Mouse (Mus musculus): ENCODE results near the gene RPS10-NUDT3. TPM values are rescaled to one million over a fixed set of nuclear protein-coding genes. Genes with fewer than 3 reads are reported as not detected.

Gene RPS10-NUDT3
- total RNA-seq, 1 experiment = not detected

GRCm38 (mm10) chr17:27541261-27541660 is 93.8 kb downstream of the RPS10-NUDT3 start:
- H3K9ac ChIP-seq (ENCODE audit: insufficient read depth, low read depth, low read length, poor library complexity, severe bottlenecking) = no peak overlapping the region
- no peaks in the 10 kb centered on the region for H3K36me3 ChIP-seq (ENCODE audit: control insufficient read depth, insufficient read depth, low read length, poor library complexity, severe bottlenecking)
- H3K27ac ChIP-seq (ENCODE audit: insufficient read depth, low read depth, low read length, poor library complexity, severe bottlenecking) = no peak overlapping the region
- peaks cover 0 to 12% of the 10 kb centered on the region in 2 experiments; a peak in 1 of 4 replicates for H3K4me1 ChIP-seq (ENCODE audit: control insufficient read depth in 2 of 2, insufficient read depth in 2 of 2, low read length in 2 of 2, poor library complexity in 1 of 2)
- DNase-seq (ENCODE audit: low read depth, low spot score) = no peak
- TF ChIP-seq MAFK (IDR thresholded peaks at IDR 0.05; ENCODE audit: insufficient read depth, low read depth, low read length) (no peak), HCFC1 (IDR thresholded peaks at IDR 0.05; ENCODE audit: borderline replicate concordance, insufficient read depth, low read length) (peak; percentile 88)
- no peak overlapping the region for H3K4me3 ChIP-seq (ENCODE audit: insufficient read depth in 1 of 2, low read depth in 1 of 2, low read length in 2 of 2, poor library complexity in 1 of 2, severe bottlenecking in 1 of 2)
- H3K9me3 ChIP-seq (ENCODE audit: control insufficient read depth, insufficient read depth, low read depth, low read length) = no peaks in the 10 kb centered on the region
- in situ Hi-C loops (cut with MboI; ENCODE audit: low sequenced_read_pairs in 2 of 2, unreplicated experiment in 2 of 2) = no loop called here

- Histone ChIP-seq H3K9me3 (ENCODE audit: control insufficient read depth, insufficient read depth, low read depth, low read length) (peaks cover 9% of the 10 kb centered on the region; the same call in 1 of the 2 replicates), H3K9ac (ENCODE audit: insufficient read depth, low read depth, low read length, poor library complexity, severe bottlenecking) (no peak overlapping the region), H3K4me3 (ENCODE audit: insufficient read depth in 1 of 2, low read depth in 1 of 2, low read length in 2 of 2, poor library complexity in 1 of 2, severe bottlenecking in 1 of 2) (peak overlapping the region; percentile 21 to 22; a peak in 2 of 4 replicates), H3K36me3 (ENCODE audit: control insufficient read depth, insufficient read depth, low read length, poor library complexity, severe bottlenecking) (no peaks in the 10 kb centered on the region), H3K4me1 (ENCODE audit: control insufficient read depth in 2 of 2, insufficient read depth in 2 of 2, low read length in 2 of 2, poor library complexity in 1 of 2) (no peaks in the 10 kb centered on the region), H3K27ac (ENCODE audit: insufficient read depth, low read depth, low read length, poor library complexity, severe bottlenecking) (no peak overlapping the region)
- TF ChIP-seq ZC3H11A (IDR thresholded peaks at IDR 0.05; ENCODE audit: borderline replicate concordance, low read depth, low read length) (peak; percentile 93; the same call in 1 of the 2 replicates), ZNF384 (IDR thresholded peaks at IDR 0.05; ENCODE audit: low read depth, low read length) (no peak)
- in situ Hi-C loops (cut with MboI; ENCODE audit: low sequenced_read_pairs in 2 of 2, unreplicated experiment in 2 of 2) = no loop called here
- DNase-seq (ENCODE audit: low read depth, low spot score) = peak; percentile 87
These were observed 100.3 kb downstream of the RPS10-NUDT3 start for GRCm38 (mm10) chr17:27534718-27535117.

- Histone ChIP-seq H3K9me3 (ENCODE audit: control insufficient read depth, insufficient read depth, low read depth, low read length) (peaks cover 9% of the 10 kb centered on the region; the same call in 1 of the 2 replicates), H3K36me3 (ENCODE audit: control insufficient read depth, insufficient read depth, low read length, poor library complexity, severe bottlenecking) (no peaks in the 10 kb centered on the region), H3K27ac (ENCODE audit: insufficient read depth, low read depth, low read length, poor library complexity, severe bottlenecking) (no peak overlapping the region), H3K9ac (ENCODE audit: insufficient read depth, low read depth, low read length, poor library complexity, severe bottlenecking) (no peak overlapping the region), H3K4me1 (ENCODE audit: control insufficient read depth in 2 of 2, insufficient read depth in 2 of 2, low read length in 2 of 2, poor library complexity in 1 of 2) (0 out of 4 replicates have a peak, but pooled peaks cover 0 to 2% of the 10 kb centered on the region in 2 experiments), H3K4me3 (ENCODE audit: insufficient read depth in 1 of 2, low read depth in 1 of 2, low read length in 2 of 2, poor library complexity in 1 of 2, severe bottlenecking in 1 of 2) (no peak overlapping the region)
- DNase-seq (ENCODE audit: low read depth, low spot score) = no peak
- TF ChIP-seq ZC3H11A (IDR thresholded peaks at IDR 0.05; ENCODE audit: borderline replicate concordance, low read depth, low read length) (no peak), HCFC1 (IDR thresholded peaks at IDR 0.05; ENCODE audit: borderline replicate concordance, insufficient read depth, low read length) (no peak), ZNF384 (IDR thresholded peaks at IDR 0.05; ENCODE audit: low read depth, low read length) (no peak), CHD2 (IDR thresholded peaks at IDR 0.05; ENCODE audit: low read depth, low read length) (no peak), MAFK (IDR thresholded peaks at IDR 0.05; ENCODE audit: insufficient read depth, low read depth, low read length) (no peak)
- in situ Hi-C loops (cut with MboI; ENCODE audit: low sequenced_read_pairs in 2 of 2, unreplicated experiment in 2 of 2) = no loop called here
These were observed 101.7 kb downstream of the RPS10-NUDT3 start for GRCm38 (mm10) chr17:27533354-27533753.

- DNase-seq (ENCODE audit: low read depth, low spot score) = no peak
- in situ Hi-C loops (cut with MboI; ENCODE audit: low sequenced_read_pairs in 2 of 2, unreplicated experiment in 2 of 2) = no loop called here
- no peak overlapping the region for H3K9ac ChIP-seq (ENCODE audit: insufficient read depth, low read depth, low read length, poor library complexity, severe bottlenecking)
- no peak overlapping the region; the same call in 1 of the 2 replicates for H3K27ac ChIP-seq (ENCODE audit: insufficient read depth, low read depth, low read length, poor library complexity, severe bottlenecking)
- H3K36me3 ChIP-seq (ENCODE audit: control insufficient read depth, insufficient read depth, low read length, poor library complexity, severe bottlenecking) = no peaks in the 10 kb centered on the region
- 0 out of 4 replicates have a peak, but pooled peaks cover 0 to 2% of the 10 kb centered on the region in 2 experiments for H3K4me1 ChIP-seq (ENCODE audit: control insufficient read depth in 2 of 2, insufficient read depth in 2 of 2, low read length in 2 of 2, poor library complexity in 1 of 2)
- TF ChIP-seq ZNF384 (IDR thresholded peaks at IDR 0.05; ENCODE audit: low read depth, low read length) (peak; percentile 52), CHD2 (IDR thresholded peaks at IDR 0.05; ENCODE audit: low read depth, low read length) (no peak), MAFK (IDR thresholded peaks at IDR 0.05; ENCODE audit: insufficient read depth, low read depth, low read length) (peak; percentile 90), ZC3H11A (IDR thresholded peaks at IDR 0.05; ENCODE audit: borderline replicate concordance, low read depth, low read length) (no peak)
- H3K4me3 ChIP-seq (ENCODE audit: insufficient read depth in 1 of 2, low read depth in 1 of 2, low read length in 2 of 2, poor library complexity in 1 of 2, severe bottlenecking in 1 of 2) = no peak overlapping the region
- peaks cover 9% of the 10 kb centered on the region; the same call in 1 of the 2 replicates for H3K9me3 ChIP-seq (ENCODE audit: control insufficient read depth, insufficient read depth, low read depth, low read length)
These were observed 102.9 kb downstream of the RPS10-NUDT3 start for GRCm38 (mm10) chr17:27532095-27532494.

Other genes with a start within 250 kb of the RPS10-NUDT3 start
- gene Grm4, start 113.8 kb downstream of the RPS10-NUDT3 start, total RNA-seq (2012; rRNA removed) = 0.49 and 0.74 TPM in 2 replicates
- gene Hmga1, start 78.7 kb downstream of the RPS10-NUDT3 start, total RNA-seq (2012; rRNA removed) = 142 and 175 TPM in 2 replicates
- 6.8 and 9.2 TPM in 2 replicates for gene AI413582, start 69.5 kb downstream of the RPS10-NUDT3 start, total RNA-seq (2012; rRNA removed)
- gene Nudt3, start 11.7 kb downstream of the RPS10-NUDT3 start, total RNA-seq (2012; rRNA removed) = 79.9 and 97.9 TPM in 2 replicates
- gene Rps10, start 1.4 kb upstream of the RPS10-NUDT3 start, total RNA-seq (2012; rRNA removed) = 1,842 and 2,049 TPM in 2 replicates
- 7.9 and 8.8 TPM in 2 replicates for gene Pacsin1, start 20.3 kb upstream of the RPS10-NUDT3 start, total RNA-seq (2012; rRNA removed)
- gene Spdef, start 93.7 kb upstream of the RPS10-NUDT3 start, total RNA-seq (2012; rRNA removed) = 0.53 TPM in 1 of 2 replicates, not detected in the other
- gene D17Wsu92e, start 185.4 kb upstream of the RPS10-NUDT3 start, total RNA-seq (2012; rRNA removed) = 53.8 and 68.4 TPM in 2 replicates
- gene Snrpc, start 202.9 kb upstream of the RPS10-NUDT3 start, total RNA-seq (2012; rRNA removed) = 120 and 185 TPM in 2 replicates
- 16.5 and 21.4 TPM in 2 replicates for gene Uhrf1bp1, start 221.2 kb upstream of the RPS10-NUDT3 start, total RNA-seq (2012; rRNA removed)